Mouse (Mus musculus): Measurements from ENCODE around the gene Aknad1.

Aknad1 gene

GRCm38 (mm10) chr3:108787754-108788454, 48.4 kb downstream of the Aknad1 start:
- no peak for DNase-seq (ENCODE audit: low spot score)

GRCm38 (mm10) chr3:108788455-108788794, 49.0 kb downstream of the Aknad1 start:
- no peak for DNase-seq (ENCODE audit: low spot score)

DNA sequence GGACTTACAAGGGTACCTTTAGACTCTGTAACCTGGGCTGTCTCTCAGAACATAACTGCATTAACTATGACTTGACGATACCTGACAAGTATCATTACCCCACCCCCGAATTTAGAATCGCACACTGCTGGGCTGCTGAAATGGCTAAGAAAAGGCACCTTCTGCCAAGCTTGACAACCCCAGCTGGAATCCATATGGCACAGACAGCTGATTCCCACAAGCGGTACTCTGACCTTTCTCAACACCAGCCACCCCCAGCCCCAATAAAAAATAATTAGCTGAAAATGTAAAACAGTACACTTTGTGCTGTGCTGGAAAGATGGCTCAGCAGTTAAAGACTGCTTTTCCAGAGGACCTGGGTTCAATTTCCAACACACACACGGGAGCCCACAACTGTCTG, 49.8 kb downstream of the Aknad1 start:
- DNase-seq (ENCODE audit: low spot score): no peak

- no peak for DNase-seq (ENCODE audit: low spot score)
Observed at GRCm38 (mm10) chr3:108790499-108790898, 51.0 kb downstream of the Aknad1 start.

- DNase-seq (ENCODE audit: low spot score): no peak
Observed at GRCm38 (mm10) chr3:108791054-108791706, 51.7 kb downstream of the Aknad1 start.

GRCm38 (mm10) chr3:108792420-108792819, 53.0 kb downstream of the Aknad1 start:
- no peak for DNase-seq (ENCODE audit: low spot score)

DNA sequence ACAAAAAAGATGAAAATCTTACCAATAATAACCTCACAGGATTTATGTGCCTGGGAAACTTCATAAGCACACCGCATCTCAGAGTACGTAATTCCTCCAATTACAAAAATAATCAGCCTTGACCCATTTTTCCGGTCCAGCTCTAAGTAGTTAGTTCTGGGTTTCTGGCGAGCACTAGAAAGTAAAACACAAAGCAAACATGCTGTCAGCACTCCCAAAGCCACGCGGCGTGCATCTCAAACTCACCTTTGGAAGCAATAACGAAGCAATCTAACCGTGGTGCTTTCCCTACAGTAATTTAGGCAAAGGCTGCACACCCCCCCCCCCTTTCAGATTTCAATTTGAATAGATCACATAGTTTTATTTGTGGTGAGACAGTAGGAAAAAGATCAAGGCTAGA, 55.3 kb downstream of the Aknad1 start:
- DNase-seq (ENCODE audit: low spot score): no peak

GRCm38 (mm10) chr3:108795554-108796299, 56.3 kb downstream of the Aknad1 start:
- no peak for DNase-seq (ENCODE audit: low spot score)

DNA sequence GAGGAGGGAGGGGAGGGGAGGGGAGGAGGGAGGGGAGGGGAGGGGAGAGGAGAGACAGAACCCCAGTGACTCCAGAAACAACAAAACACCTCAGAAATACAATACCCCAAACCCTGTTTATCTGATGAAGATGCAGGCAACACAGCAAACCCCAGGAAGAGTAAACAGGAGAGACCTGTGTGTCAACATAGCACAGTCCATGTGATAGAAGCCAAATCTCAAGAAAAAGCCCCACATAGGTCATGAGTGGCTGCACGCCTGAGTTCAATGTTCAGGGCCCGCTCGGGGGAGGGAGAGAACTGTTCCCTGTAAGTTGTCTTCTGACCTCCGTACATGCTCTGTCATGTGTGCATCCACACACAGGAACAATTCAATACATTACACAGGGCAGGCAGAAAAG, 56.9 kb downstream of the Aknad1 start:
- DNase-seq (ENCODE audit: low spot score): no peak

GRCm38 (mm10) chr3:108797723-108798122, 58.3 kb downstream of the Aknad1 start:
- DNase-seq (ENCODE audit: low spot score): no peak

DNA sequence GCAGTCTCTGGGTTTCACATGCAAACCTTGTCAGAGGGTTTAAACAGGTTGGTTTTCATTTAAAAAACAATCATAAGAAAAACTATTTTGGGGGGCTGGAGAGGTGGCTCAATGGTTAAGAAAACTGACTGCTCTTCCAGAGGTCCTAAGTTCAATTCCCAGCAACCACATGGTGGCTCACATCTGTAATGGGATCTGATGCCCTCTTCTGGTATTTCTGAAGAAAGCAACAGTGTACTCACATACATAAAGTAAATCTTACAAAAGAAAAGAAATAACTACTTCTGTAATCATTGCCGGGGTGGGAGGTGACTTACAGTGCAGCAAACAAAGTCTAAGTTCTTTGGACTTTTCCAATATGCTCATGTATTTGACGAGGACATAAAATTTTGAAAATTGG, 58.9 kb downstream of the Aknad1 start:
- DNase-seq (ENCODE audit: low spot score): no peak

DNA sequence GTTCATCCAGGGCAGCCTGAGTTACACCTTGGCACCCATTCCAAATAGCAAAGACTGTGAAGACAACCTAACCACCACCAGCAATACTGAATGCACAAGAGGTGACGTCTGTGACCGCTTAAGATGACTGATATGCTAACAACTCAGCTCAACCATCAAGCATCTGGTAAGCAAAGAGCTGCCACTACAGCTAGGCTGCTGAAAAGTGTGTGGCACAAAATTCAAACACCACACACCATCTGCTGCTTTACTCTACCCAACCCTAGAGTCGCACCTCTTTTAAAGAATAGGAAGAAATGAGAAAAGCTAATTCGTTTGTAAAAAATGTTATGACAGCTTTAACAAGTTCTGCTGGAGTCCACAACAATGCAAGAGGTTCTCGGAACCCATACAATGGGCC, 66.2 kb downstream of the Aknad1 start:
- no peak for DNase-seq (ENCODE audit: low spot score)

- no peak for DNase-seq (ENCODE audit: low spot score)
Observed at GRCm38 (mm10) chr3:108810747-108811263, 71.3 kb downstream of the Aknad1 start.

- DNase-seq (ENCODE audit: low spot score): no peak
Observed at GRCm38 (mm10) chr3:108815631-108816030, 76.2 kb downstream of the Aknad1 start.

DNA sequence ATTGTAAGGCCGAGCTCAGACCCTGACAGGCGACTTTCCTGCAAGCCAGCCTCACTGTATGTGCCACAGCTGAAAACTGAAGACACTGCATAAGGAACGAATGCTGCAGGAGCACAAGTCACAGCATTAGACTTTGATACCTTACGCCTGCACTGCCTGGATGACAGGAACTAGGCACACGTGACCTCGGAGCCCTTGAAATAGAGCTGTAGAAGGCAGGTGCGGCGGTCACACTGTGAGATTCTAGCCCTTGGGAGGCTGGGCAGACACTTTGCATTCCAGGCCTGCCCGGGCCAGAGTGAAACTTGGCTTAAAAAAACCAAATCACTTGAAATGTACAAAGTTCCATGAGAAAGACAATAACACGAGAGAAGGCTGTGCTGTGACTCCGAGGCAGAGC, 91.0 kb downstream of the Aknad1 start:
- DNase-seq (ENCODE audit: low spot score): peak; percentile 19

GRCm38 (mm10) chr3:108831750-108832149, 92.3 kb downstream of the Aknad1 start:
- no peak for DNase-seq (ENCODE audit: low spot score)

Data from urinary bladder, postnatal 14 days (tissue).